Mouse (Mus musculus) regulatory T cell (primary cell): ENCODE data around the gene Cbx5.
"Not testable (repeated sequence)": the region's sequence is repeated elsewhere in the genome, so short reads cannot be mapped to it uniquely, and the experiment has no call there.

Experiments
- in situ Hi-C: fragments of 300-600 bp; cut with MboI, MseI; formaldehyde crosslinking; loops from one replicate; pipeline ENCODE4 v1.15.1; 2025; ENCODE audit warnings: high pct_unique_total_duplicates

The Cbx5 gene

GRCm38 (mm10) chr15:103239685-103240159, at the start of gene Cbx5:
Gene Cbx5, minus strand, starts transcription at chr15:103239816.
- in situ Hi-C loops, result no loop called here

- in situ Hi-C loops, result no loop called here
These were observed 46.3 kb upstream of the Cbx5 start for GRCm38 (mm10) chr15:103285778-103286417.

DNA sequence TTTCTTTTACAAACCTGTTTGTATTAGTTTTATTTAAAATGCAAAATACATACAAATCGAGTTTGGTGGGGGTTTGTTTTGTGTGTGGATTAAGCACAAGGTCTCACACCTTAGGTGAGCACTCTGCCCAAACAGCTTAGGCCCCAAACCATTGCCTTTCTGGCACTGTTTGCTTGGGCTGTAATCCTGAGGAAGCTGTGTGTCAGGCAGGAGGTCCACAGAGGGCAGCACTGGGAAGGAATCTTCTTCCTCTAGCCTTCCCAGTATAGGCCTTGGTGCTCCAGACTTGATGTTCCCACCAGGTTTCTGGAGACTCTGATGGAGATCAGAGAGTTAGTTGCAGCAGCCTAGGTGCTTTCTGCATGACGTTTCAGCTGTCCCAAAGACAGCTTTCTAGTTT, 45.0 kb upstream of the Cbx5 start:
- in situ Hi-C loops, result no loop called here

- in situ Hi-C loops, result no loop called here
These were observed 44.5 kb upstream of the Cbx5 start for GRCm38 (mm10) chr15:103284066-103284465.

GRCm38 (mm10) chr15:103281465-103282205, 42.0 kb upstream of the Cbx5 start:
- in situ Hi-C loops, result no loop called here

DNA sequence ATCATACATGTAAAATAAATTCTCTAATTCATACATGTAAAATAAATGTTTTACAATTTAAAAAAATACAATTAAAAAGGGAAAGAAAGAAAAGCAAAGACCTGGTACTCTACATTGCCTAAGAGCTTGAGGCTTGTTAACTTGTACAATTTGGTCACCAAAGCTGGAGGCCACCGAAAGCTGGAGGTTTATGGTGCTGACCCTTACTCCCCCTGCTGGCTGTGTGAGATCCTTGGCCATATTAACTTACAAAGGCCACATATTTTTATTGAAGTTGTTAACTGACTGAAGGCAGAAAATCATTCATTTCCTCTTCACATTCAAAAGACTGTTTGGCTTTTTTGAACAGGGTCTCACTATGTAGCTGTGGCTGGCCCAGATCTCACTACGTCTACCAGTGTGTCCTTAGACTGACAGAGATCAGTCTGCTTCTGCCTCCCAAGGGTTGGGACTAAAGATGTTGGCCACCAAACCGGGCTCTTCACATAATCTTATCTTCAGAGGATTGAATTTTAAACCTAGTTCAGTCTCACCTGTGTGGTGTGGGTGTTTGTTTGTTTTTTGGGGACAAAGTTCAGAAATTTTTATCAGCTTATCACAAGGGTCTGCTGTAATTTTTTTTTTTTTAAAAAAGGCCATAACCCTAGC, 41.3 kb upstream of the Cbx5 start:
- in situ Hi-C loops, result no loop called here

- in situ Hi-C loops, result no loop called here
These were observed 40.1 kb upstream of the Cbx5 start for GRCm38 (mm10) chr15:103279750-103280149.

DNA sequence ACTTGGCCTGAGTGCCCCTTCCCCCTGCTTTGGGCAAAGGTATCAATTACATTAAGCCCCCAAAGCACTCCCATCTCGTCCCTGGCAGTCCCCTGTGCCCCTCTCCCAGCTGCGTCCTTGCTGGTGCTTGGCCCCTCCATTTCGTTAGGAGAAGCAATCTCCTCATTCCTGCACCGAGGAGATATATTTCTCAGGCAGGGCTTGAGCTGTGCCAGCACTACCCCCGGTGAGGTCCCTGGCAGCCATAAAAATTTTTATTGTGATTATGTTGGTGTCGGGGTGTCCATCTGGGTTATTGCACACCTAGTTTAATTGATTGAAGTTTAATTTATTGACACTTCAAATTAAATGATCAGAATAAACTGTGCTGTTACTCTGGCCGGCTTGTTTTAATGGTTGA, 38.3 kb upstream of the Cbx5 start:
- in situ Hi-C loops, result no loop called here

GRCm38 (mm10) chr15:103275943-103276342, 36.3 kb upstream of the Cbx5 start:
- in situ Hi-C loops, result not testable (repeated sequence)

DNA sequence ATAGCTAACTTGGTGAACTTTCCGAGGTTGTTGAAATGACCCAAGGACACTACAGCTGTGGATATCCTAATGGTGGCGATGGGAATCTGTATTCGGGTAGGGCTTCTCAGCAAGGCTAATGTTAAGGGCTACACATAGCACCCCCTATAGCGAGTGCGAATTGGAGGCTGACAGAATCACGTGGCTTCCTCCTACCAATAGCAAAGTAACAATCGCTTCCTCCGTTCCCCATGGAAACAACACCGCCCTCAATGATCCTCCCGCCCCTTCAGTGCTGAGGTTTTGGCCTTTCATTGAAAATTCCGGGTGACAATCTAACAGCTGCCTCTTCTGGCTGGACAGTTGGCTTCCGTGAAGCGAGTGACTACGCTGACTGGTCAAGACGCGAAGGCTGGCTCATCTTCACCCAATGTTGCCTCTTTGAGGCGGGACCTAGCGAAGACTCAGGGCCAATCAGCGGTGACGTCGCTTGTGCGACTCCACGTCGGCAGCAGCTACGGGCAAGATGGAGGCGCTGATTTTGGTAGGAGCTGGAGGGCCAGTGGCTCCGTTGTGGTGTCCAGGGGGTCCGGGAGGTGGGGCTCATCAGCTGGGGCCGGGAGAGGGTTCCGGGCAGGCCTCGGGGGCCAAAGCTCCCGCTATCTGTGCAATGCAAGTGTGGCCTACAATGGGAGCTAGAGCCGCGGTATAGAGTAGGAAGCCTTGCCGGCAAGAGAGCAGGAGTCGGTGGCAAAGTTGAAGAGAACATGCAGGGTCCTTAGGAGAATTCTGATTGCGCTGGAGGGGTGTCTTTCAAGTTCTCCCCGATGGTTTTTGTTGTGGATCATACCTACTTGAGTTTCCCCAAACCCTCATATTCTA, 33.0 kb upstream of the Cbx5 start, which contains the start of gene Copz1:
TSS of gene Copz1 (plus strand) at position 296 of the 861 bp plus-strand sequence.
- in situ Hi-C loops, result no loop called here

DNA sequence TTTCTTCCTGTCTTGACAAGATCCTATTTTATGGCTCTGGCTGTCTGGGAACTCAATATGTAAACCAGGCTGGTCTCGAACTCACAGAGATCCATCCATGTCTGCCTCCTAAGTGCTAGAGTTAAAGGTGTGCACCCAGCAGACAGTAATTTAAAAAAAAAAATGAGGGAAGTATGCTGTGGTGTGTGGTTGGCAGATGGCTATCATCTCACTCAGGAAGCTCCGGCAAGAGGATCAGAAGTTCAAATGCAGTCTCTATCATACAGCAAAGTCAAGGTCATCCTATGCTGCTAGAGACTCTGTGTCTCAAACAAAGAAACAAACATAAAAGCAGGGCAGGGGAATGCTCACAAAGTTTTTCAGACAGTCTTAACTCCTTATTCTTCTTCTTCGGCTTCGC, 29.3 kb upstream of the Cbx5 start:
- in situ Hi-C loops, result no loop called here

DNA sequence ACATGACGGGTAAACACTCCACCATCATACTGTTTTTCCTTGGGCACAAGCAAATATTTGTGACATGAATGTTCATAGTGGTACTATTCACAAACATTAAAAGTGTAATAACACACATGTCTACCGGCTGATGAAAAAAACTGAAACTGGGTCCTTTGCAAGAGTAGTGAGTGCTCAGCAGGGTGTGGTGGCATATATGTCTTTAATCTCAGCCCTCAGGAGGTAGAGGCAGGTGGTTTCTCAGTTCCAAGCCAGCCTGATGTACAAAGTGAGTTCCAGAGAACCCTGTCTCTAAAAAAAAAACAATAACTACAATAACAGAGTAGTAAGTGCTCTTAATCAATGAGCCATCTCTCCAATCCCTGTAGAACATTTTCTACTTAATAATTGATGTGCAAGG, 25.2 kb upstream of the Cbx5 start:
- in situ Hi-C loops, result no loop called here

- in situ Hi-C loops, result no loop called here
These were observed 20.4 kb upstream of the Cbx5 start for GRCm38 (mm10) chr15:103259989-103260388.

- in situ Hi-C loops, result no loop called here
These were observed 19.5 kb upstream of the Cbx5 start for GRCm38 (mm10) chr15:103259162-103259561.

- in situ Hi-C loops, result no loop called here
These were observed 18.4 kb upstream of the Cbx5 start, which contains the start of gene Nfe2 for GRCm38 (mm10) chr15:103257790-103258728. Gene Nfe2, minus strand, starts transcription at chr15:103258403.

GRCm38 (mm10) chr15:103256210-103256986, 16.8 kb upstream of the Cbx5 start:
- in situ Hi-C loops, result no loop called here

- in situ Hi-C loops, result no loop called here
These were observed 15.6 kb upstream of the Cbx5 start for GRCm38 (mm10) chr15:103255169-103255568.

GRCm38 (mm10) chr15:103253352-103253751, 13.7 kb upstream of the Cbx5 start:
- in situ Hi-C loops, result loop anchor here (5.0 kb wide), 1 partner anchor 54 kb away; no protein-coding TSS in a partner anchor

GRCm38 (mm10) chr15:103252660-103253059, 13.0 kb upstream of the Cbx5 start:
- in situ Hi-C loops, result loop anchor here (5.0 kb wide), 1 partner anchor 55 kb away; no protein-coding TSS in a partner anchor
